Mouse (Mus musculus): ENCODE measurements around the gene Hist1h3h. TPM values are rescaled to one million over a fixed set of nuclear protein-coding genes. Genes with fewer than 3 reads are reported as not detected.
"Not testable (repeated sequence)": the region's sequence is repeated elsewhere in the genome, so short reads cannot be mapped to it uniquely, and the experiment has no call there.

Gene Hist1h3h
- total and polyA plus RNA-seq, 2 experiments from 2014 or later = 532 TPM; not detected in 1

DNA sequence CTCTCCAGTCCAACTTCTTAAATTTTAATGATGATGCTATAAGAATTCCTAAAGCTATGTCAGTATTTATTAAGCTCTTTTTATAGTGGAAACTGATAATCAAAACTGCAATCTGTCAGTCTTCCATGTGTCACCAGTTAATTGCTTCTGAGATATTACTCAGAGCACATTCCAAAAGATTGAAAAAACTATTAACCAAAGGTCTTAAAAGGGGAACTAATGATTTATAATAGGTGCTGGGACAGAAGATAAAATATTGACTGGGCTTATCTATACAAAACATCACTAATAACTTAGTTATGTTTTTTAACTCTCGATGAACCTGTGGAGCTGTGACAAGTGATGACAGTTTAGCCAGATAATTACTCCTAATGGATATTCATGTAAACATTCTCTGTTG, 27.5 kb downstream of the Hist1h3h start:
- ATAC-seq (ENCODE audit: low FRiP score) (no peak), DNase-seq (ENCODE audit: low spot score) (no peak)
- no peak for TF ChIP-seq CTCF (IDR thresholded peaks at IDR 0.05)
- H3K27ac ChIP-seq (ENCODE audit: low read depth, low read length) = no peak overlapping the region
- WGBS = 88% methylated on average over 1 of the region's 1 CpGs
- H3K9me3 ChIP-seq (ENCODE audit: low read length) = no peaks in the 10 kb centered on the region
- no peaks in the 10 kb centered on the region for H3K27me3 ChIP-seq (ENCODE audit: insufficient read depth, low read length)
- no peaks in the 10 kb centered on the region for H3K36me3 ChIP-seq (ENCODE audit: insufficient read depth, low read length)
- H3K4me1 ChIP-seq (ENCODE audit: insufficient read depth, low read length) = no peaks in the 10 kb centered on the region
- no peak overlapping the region for H3K9ac ChIP-seq (replicated peaks; ENCODE audit: low read length, poor library complexity, severe bottlenecking)
- H3K4me2 ChIP-seq (ENCODE audit: low read depth, low read length, poor library complexity, severe bottlenecking) = no peak overlapping the region
- no peak overlapping the region for H3K4me3 ChIP-seq (ENCODE audit: low read depth, low read length)

DNA sequence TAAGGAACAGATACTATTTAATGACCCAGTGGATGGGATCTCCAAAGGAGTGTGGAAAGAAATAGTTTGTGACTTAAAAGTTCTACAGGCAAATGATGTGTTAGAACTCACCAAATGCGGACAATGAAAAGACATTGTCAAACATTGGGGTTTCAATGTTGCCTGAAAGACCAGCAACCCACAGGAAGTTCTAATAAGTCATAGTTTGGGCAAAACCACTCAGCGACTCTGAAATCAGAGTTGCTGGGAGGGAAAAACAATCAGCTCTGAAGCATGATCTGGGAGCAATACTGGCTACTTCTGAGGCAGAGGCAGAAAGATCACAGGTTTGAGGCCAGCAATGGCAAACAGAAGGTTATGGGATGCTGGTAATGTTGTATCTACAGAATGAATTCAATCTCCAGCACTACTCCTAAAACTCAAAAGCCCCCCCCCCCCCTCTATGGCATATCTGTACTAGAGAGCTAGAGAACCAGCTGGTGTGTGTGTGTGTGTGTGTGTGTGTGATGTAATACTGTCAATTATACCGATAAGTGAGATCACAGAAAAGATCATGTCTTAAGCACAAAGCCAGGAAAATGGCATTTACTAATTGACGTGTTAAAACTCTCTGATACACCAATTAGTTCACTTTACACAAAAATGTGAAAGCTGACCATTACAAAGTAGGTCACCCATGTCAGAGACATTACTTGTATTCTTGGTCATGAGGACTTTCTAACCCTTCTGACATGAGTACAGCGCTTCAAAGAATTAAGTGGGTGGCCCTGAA, 32.1 kb downstream of the Hist1h3h start:
- no peak for ATAC-seq (ENCODE audit: low FRiP score)
- DNase-seq (ENCODE audit: low spot score) = peak; percentile 39
- Histone ChIP-seq H3K36me3 (ENCODE audit: insufficient read depth, low read length) (no peaks in the 10 kb centered on the region), H3K4me2 (ENCODE audit: low read depth, low read length, poor library complexity, severe bottlenecking) (peak overlapping the region; percentile 58), H3K4me1 (ENCODE audit: insufficient read depth, low read length) (no peaks in the 10 kb centered on the region), H3K4me3 (ENCODE audit: low read depth, low read length) (peak overlapping the region; percentile 44), H3K9me3 (ENCODE audit: low read length) (no peaks in the 10 kb centered on the region), H3K27me3 (ENCODE audit: insufficient read depth, low read length) (no peaks in the 10 kb centered on the region), H3K9ac (replicated peaks; ENCODE audit: low read length, poor library complexity, severe bottlenecking) (peak overlapping the region; percentile 59), H3K27ac (ENCODE audit: low read depth, low read length) (peak overlapping the region; percentile 48; the same call in 1 of the 2 replicates)
- 6% methylated on average over 5 of the region's 5 CpGs for WGBS
- TF ChIP-seq CTCF (IDR thresholded peaks at IDR 0.05) = no peak

- not testable (repeated sequence) for H3K27me3 ChIP-seq (ENCODE audit: insufficient read depth, low read length); H3K9me3 ChIP-seq (ENCODE audit: low read length); H3K36me3 ChIP-seq (ENCODE audit: insufficient read depth, low read length); H3K4me1 ChIP-seq (ENCODE audit: insufficient read depth, low read length)
- DNase-seq (ENCODE audit: low spot score) = peak; percentile 91
- peak; percentile 79 for ATAC-seq (ENCODE audit: low FRiP score)
- peak within 1 kb of the TSS; percentile 59 for H3K9ac ChIP-seq (replicated peaks; ENCODE audit: low read length, poor library complexity, severe bottlenecking)
- WGBS = under 1% methylated on average over 44 of the region's 56 CpGs
- peak within 1 kb of the TSS; percentile 48; the same call in 1 of the 2 replicates for H3K27ac ChIP-seq (ENCODE audit: low read depth, low read length)
- peak within 1 kb of the TSS; percentile 44 for H3K4me3 ChIP-seq (ENCODE audit: low read depth, low read length)
- H3K4me2 ChIP-seq (ENCODE audit: low read depth, low read length, poor library complexity, severe bottlenecking) = peak within 1 kb of the TSS; percentile 58
These were observed 32.9 kb downstream of the Hist1h3h start, which contains the start of gene Hist1h4k for GRCm38 (mm10) chr13:21750159-21751017. Hist1h4k (minus strand) TSS chr13:21750505.

GRCm38 (mm10) chr13:21751417-21751816, 34.0 kb downstream of the Hist1h3h start:
- Histone ChIP-seq H3K27ac (ENCODE audit: low read depth, low read length) (no peak overlapping the region), H3K4me1 (ENCODE audit: insufficient read depth, low read length) (no peaks in the 10 kb centered on the region), H3K4me3 (ENCODE audit: low read depth, low read length) (no peak overlapping the region), H3K4me2 (ENCODE audit: low read depth, low read length, poor library complexity, severe bottlenecking) (no peak overlapping the region), H3K9ac (replicated peaks; ENCODE audit: low read length, poor library complexity, severe bottlenecking) (no peak overlapping the region), H3K36me3 (ENCODE audit: insufficient read depth, low read length) (no peaks in the 10 kb centered on the region), H3K27me3 (ENCODE audit: insufficient read depth, low read length) (no peaks in the 10 kb centered on the region), H3K9me3 (ENCODE audit: low read length) (no peaks in the 10 kb centered on the region)
- DNase-seq (ENCODE audit: low spot score) (no peak), ATAC-seq (ENCODE audit: low FRiP score) (no peak)
- TF ChIP-seq CTCF (IDR thresholded peaks at IDR 0.05) = no peak

DNA sequence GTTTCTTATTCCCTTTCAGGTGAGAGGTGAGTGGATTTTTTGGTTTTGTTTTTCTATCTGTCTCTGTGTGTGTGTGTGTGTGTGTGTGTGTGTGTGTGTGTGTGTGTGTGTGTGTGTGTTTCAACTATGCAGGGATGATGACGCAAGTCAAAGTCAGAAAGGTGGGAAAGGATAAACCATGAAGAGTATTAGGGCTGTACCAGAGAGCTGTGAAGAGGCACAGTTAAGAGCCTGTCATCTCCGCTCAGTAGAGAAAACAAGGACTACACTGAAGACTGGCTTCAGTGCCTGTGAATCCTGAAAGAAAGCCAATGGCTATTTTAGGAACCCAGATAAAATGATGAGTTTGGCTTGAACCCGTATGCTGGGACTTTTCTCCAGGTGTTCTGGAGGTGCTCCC, 34.4 kb downstream of the Hist1h3h start:
- ATAC-seq (ENCODE audit: low FRiP score) (no peak), DNase-seq (ENCODE audit: low spot score) (no peak)
- Histone ChIP-seq H3K4me1 (ENCODE audit: insufficient read depth, low read length) (no peaks in the 10 kb centered on the region), H3K36me3 (ENCODE audit: insufficient read depth, low read length) (no peaks in the 10 kb centered on the region), H3K9ac (replicated peaks; ENCODE audit: low read length, poor library complexity, severe bottlenecking) (no peak overlapping the region), H3K4me2 (ENCODE audit: low read depth, low read length, poor library complexity, severe bottlenecking) (no peak overlapping the region), H3K9me3 (ENCODE audit: low read length) (no peaks in the 10 kb centered on the region), H3K27me3 (ENCODE audit: insufficient read depth, low read length) (no peaks in the 10 kb centered on the region), H3K27ac (ENCODE audit: low read depth, low read length) (no peak overlapping the region), H3K4me3 (ENCODE audit: low read depth, low read length) (no peak overlapping the region)
- TF ChIP-seq CTCF (IDR thresholded peaks at IDR 0.05) = no peak
- WGBS = 81% methylated on average over 3 of the region's 3 CpGs

DNA sequence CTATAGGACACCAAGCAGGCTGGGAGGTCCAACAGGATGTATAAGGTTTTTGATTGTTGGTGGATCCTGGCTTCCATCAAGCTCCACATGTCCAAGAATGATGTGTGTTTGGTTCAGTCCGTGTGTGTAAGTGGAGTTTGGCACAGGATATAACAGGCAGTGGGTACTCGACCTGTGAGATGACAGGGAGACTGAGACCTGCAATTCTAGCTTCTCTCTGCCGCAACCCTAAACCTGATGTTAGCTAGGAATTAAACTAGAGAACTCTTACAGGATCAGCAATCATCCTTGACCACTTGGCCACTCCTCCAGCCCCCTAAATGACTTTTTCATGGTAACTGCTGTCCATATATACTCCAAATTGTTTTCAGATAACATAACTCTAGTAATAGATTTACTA, 34.9 kb downstream of the Hist1h3h start:
- TF ChIP-seq CTCF (IDR thresholded peaks at IDR 0.05) = no peak
- no peak for DNase-seq (ENCODE audit: low spot score)
- Histone ChIP-seq H3K27ac (ENCODE audit: low read depth, low read length) (no peak overlapping the region), H3K9me3 (ENCODE audit: low read length) (no peaks in the 10 kb centered on the region), H3K4me1 (ENCODE audit: insufficient read depth, low read length) (no peaks in the 10 kb centered on the region), H3K27me3 (ENCODE audit: insufficient read depth, low read length) (no peaks in the 10 kb centered on the region), H3K9ac (replicated peaks; ENCODE audit: low read length, poor library complexity, severe bottlenecking) (no peak overlapping the region), H3K4me3 (ENCODE audit: low read depth, low read length) (no peak overlapping the region), H3K4me2 (ENCODE audit: low read depth, low read length, poor library complexity, severe bottlenecking) (no peak overlapping the region), H3K36me3 (ENCODE audit: insufficient read depth, low read length) (no peaks in the 10 kb centered on the region)
- WGBS = 34% methylated on average over 3 of the region's 3 CpGs
- no peak for ATAC-seq (ENCODE audit: low FRiP score)
